Mouse (Mus musculus) hindbrain, embryonic 12.5 days (tissue): Measurements from ENCODE around the gene Dnajb6. TPM values are rescaled to one million over a fixed set of nuclear protein-coding genes. Genes with fewer than 3 reads are reported as not detected.

Source experiments
- ATAC-seq: fragments of 200-750 bp; cut with Nextera tagmentation; 2 replicates; pipeline ENCODE4 v1.8.0; 2017; ENCODE audit warnings: moderate TSS enrichment; ENCODE audit not compliant: low FRiP score
- H3K27ac ChIP-seq: fragments of 300-500 bp; sonication (generic); 2 replicates; pipeline ENCODE4 v1.5.1; 2016; ENCODE audit warnings: mild to moderate bottlenecking
- H3K27me3 ChIP-seq: fragments of 300-500 bp; sonication (generic); 2 replicates; pipeline ENCODE4 v1.6.1; 2016; ENCODE audit warnings: mild to moderate bottlenecking
- H3K36me3 ChIP-seq: fragments of 300-500 bp; sonication (generic); 2 replicates; pipeline ENCODE4 v1.6.1; 2016; ENCODE audit warnings: mild to moderate bottlenecking
- H3K4me1 ChIP-seq: fragments of 300-500 bp; sonication (generic); 2 replicates; pipeline ENCODE4 v1.6.1; 2016
- H3K4me2 ChIP-seq: fragments of 300-500 bp; sonication (generic); replicated peaks from 2 replicates; pipeline ENCODE4 v1.6.1; 2016; ENCODE audit warnings: mild to moderate bottlenecking
- H3K4me3 ChIP-seq: fragments of 300-500 bp; sonication (generic); 2 replicates; pipeline ENCODE4 v1.5.1; 2016; ENCODE audit warnings: mild to moderate bottlenecking
- H3K9ac ChIP-seq: fragments of 300-500 bp; sonication (generic); 2 replicates; pipeline ENCODE4 v1.6.1; 2016; ENCODE audit warnings: mild to moderate bottlenecking, moderate library complexity
- H3K9me3 ChIP-seq: fragments of 300-500 bp; sonication (generic); replicated peaks from 2 replicates; pipeline ENCODE4 v1.6.1; 2016; ENCODE audit warnings: mild to moderate bottlenecking
- WGBS: fragments of 180-500 bp; shearing (Covaris S2); methylation state at CpG from one replicate; pipeline ENCODE4 v1.1.7; 2016; 5-methylcytosine and 5-hydroxymethylcytosine counted together
- polyA plus RNA-seq: library from polyadenylated mRNA; unstranded; fragments of >200 nt; fragmentation: Nextera tagmentation; extraction: Ambion mirVana; gene quantifications from 2 replicates; pipeline ENCODE4 v1.2.1, GENCODE M21; 2016

Dnajb6 gene
- polyA plus RNA-seq, 1 experiment from 2014 or later, result 227 TPM

DNA sequence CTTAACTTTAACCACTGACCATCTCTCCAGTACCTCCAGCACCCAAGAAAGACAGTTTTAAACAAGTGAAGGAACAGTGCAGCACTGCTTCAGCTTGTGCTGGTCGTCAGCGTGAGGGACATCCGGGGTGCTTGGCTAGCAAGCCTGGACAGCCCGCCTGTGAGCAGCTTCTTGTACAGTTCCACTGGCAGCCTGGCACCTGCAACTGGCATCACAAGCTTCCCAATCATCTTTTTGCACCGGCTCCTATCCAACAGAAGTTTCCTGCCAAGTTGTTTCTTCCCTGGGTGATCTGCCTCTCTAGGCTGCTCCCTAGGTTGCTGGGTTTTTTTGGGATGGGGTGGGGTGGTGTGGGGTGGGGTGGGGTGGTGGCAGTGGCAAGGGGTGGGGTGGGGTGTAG is 81.9 kb downstream of the Dnajb6 start:
- Histone ChIP-seq H3K9me3 (0 out of 2 replicates have a peak, but pooled peaks cover 5% of the 10 kb centered on the region), H3K36me3 (no peaks in the 10 kb centered on the region), H3K4me3 (no peak overlapping the region), H3K27me3 (no peaks in the 10 kb centered on the region), H3K9ac (no peak overlapping the region), H3K4me2 (no peak overlapping the region), H3K4me1 (no peaks in the 10 kb centered on the region), H3K27ac (no peak overlapping the region)
- WGBS, result 94% methylated on average over 5 of the region's 5 CpGs
- no peak for ATAC-seq

DNA sequence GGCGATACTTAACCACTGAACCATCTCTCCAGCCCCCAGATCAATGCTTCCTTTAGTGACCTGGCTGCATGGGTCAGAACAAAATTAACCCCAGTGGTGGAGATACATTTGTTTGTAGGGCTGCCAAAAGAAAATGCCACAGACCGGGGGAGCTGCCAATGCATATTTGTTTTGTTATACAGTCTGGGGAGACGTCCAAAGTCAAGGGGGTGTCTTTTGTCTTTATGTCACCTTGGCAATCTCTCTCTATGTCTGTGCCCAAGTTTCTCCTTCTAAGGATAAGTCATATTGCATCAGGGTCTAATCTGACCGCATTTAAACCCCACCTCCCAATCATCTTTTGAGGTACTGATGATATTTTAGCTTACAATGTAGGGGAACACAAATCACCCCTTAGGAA is 82.8 kb downstream of the Dnajb6 start:
- Histone ChIP-seq H3K4me3 (no peak overlapping the region), H3K27me3 (no peaks in the 10 kb centered on the region), H3K27ac (no peak overlapping the region), H3K4me2 (no peak overlapping the region), H3K9ac (no peak overlapping the region), H3K36me3 (no peaks in the 10 kb centered on the region), H3K9me3 (0 out of 2 replicates have a peak, but pooled peaks cover 5% of the 10 kb centered on the region), H3K4me1 (no peaks in the 10 kb centered on the region)
- WGBS, result 87% methylated on average over 4 of the region's 4 CpGs
- ATAC-seq, result no peak

DNA sequence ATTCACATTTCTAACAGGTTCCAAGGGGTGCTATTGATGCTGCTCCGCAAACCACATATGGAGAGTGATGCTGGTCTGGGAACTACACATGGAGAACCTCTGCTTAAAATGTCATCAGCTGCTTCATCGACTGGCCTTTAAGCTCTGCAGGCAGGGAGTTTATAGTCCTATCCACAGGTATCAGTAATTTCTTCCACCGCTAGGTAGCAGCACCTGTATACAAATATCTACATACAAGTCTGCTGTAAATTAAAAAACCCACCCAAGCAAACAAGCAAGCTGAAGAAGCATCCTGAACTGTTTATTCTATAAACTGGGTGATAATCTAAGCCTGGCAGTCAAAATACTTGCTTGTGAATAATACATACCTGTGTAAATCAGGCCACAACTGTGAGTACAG is 89.3 kb downstream of the Dnajb6 start:
- no peak overlapping the region for H3K4me2 ChIP-seq
- no peaks in the 10 kb centered on the region for H3K9me3 ChIP-seq
- ATAC-seq, result no peak
- no peaks in the 10 kb centered on the region for H3K36me3 ChIP-seq
- H3K9ac ChIP-seq, result no peak overlapping the region
- no peaks in the 10 kb centered on the region for H3K27me3 ChIP-seq
- 47% methylated on average over 3 of the region's 3 CpGs for WGBS
- no peak overlapping the region for H3K4me3 ChIP-seq
- H3K27ac ChIP-seq, result no peak overlapping the region
- H3K4me1 ChIP-seq, result no peaks in the 10 kb centered on the region

DNA sequence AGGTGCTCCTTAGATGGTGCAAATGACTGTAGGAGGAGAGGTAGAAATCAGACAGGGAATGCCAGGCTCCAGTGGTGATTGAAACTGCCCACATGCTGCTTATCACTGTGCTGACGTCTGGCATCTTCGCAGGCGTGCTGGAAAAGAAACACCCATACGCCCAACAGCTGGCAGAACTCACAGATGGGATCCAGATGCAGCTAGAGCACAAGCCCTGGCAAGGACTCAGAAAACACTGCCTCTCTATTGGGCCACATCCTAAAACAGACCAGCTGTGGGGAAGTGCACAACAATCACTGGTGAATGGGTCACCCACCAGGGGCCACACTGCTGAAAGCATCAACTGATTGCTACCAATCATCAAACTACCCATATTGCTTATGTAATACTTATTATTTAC is 91.3 kb downstream of the Dnajb6 start:
- H3K9me3 ChIP-seq, result no peaks in the 10 kb centered on the region

DNA sequence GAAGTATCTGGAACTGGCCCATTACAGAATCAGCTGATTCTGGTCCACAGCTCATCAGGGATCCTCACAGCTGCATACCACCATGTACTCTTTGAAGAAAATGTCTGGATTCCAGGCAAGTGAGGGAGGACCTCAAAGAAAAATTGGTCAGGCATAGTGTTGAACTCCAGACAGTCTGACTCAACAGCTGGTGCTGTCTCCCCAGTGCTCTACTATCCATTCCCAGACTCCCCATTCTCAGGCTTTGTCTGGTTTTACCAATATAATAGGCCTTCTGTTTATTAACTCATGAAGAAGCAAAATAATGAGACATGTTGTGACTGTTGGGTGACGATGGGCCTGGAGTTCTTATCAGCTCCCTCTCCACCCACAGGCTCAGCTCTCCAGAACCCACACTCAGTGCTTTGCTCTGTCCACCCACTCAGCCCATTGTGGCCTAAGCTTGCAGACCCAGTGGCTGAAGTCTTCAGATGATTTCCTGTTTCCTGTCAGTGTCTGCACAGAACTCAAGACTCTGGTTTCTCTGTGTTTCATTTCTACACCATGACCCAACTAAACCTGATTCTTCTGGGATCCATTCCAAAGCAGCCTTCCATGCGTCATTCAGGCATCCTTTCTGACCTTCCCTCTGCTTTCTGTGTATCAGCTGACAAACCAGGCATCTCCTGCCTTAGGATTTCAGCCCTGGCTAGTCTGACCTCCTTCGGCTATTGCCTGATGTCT is 107.1 kb downstream of the Dnajb6 start:
- H3K4me1 ChIP-seq, result no peaks in the 10 kb centered on the region
- H3K27me3 ChIP-seq, result no peaks in the 10 kb centered on the region
- H3K9me3 ChIP-seq, result no peaks in the 10 kb centered on the region
- no peak overlapping the region for H3K4me3 ChIP-seq
- H3K27ac ChIP-seq, result no peak overlapping the region
- no peak overlapping the region for H3K4me2 ChIP-seq
- no peaks in the 10 kb centered on the region for H3K36me3 ChIP-seq
- 76% methylated on average over 3 of the region's 3 CpGs for WGBS
- no peak for ATAC-seq
- H3K9ac ChIP-seq, result no peak overlapping the region

More for the DNA sequence above, 91.3 kb downstream of the Dnajb6 start:
- no peaks in the 10 kb centered on the region for H3K4me1 ChIP-seq
- no peak for ATAC-seq
- no peak overlapping the region for H3K4me3 ChIP-seq
- H3K36me3 ChIP-seq, result no peaks in the 10 kb centered on the region
- H3K4me2 ChIP-seq, result no peak overlapping the region
- no peak overlapping the region for H3K9ac ChIP-seq
- H3K27ac ChIP-seq, result no peak overlapping the region
- no peaks in the 10 kb centered on the region for H3K27me3 ChIP-seq
- WGBS, result 67% methylated on average over 4 of the region's 4 CpGs

DNA sequence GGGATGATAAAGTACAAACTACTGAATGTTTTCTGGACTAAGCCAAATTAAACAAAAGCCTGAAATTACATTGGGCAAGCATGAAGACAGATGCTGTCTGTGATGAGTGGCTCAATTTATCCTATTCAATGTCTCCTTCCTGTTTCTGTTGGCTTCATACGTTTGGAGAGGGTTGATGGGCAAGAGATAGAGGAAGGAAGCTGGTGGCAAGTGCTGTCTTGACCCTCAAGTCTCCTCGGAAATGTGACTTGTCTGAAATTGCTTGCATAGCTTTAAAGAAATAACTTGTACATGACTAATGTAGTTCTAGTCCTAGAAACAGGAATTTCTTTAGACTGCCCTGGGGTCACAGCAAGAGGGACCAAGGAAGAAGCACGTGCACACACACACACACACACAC is 109.5 kb downstream of the Dnajb6 start:
- 76% methylated on average over 3 of the region's 3 CpGs for WGBS
- no peak overlapping the region for H3K9ac ChIP-seq
- no peaks in the 10 kb centered on the region for H3K4me1 ChIP-seq
- H3K27ac ChIP-seq, result no peak overlapping the region
- no peak for ATAC-seq
- no peak overlapping the region for H3K4me2 ChIP-seq
- H3K27me3 ChIP-seq, result no peaks in the 10 kb centered on the region
- H3K4me3 ChIP-seq, result no peak overlapping the region
- no peaks in the 10 kb centered on the region for H3K36me3 ChIP-seq
- H3K9me3 ChIP-seq, result no peaks in the 10 kb centered on the region

DNA sequence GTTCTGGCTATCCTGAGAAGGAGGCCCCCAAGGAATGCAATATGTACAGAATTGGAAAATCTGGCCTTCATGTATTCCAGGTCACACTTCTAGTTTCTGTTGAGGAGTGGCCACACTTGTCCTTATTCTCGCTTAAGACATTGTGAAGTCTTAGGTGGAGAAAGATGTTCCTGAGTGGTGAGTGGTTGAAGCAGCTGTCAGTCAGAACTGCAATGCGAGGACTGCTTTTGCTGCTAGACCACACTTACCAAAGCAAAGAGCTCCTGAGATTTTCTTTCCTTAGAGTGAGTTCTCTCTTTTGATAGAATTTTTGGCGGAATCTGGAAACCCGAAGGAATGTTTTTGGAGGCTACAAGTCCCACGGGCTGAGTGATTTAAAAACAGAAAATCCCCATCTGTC is 112.0 kb downstream of the Dnajb6 start:
- no peaks in the 10 kb centered on the region for H3K9me3 ChIP-seq
- no peaks in the 10 kb centered on the region for H3K36me3 ChIP-seq
- H3K9ac ChIP-seq, result no peak overlapping the region
- no peak overlapping the region for H3K4me3 ChIP-seq
- H3K27ac ChIP-seq, result no peak overlapping the region
- no peak overlapping the region for H3K4me2 ChIP-seq
- no peaks in the 10 kb centered on the region for H3K27me3 ChIP-seq
- WGBS, result 82% methylated on average over 5 of the region's 5 CpGs
- H3K4me1 ChIP-seq, result no peaks in the 10 kb centered on the region; the same call in 1 of the 2 replicates
- ATAC-seq, result no peak

DNA sequence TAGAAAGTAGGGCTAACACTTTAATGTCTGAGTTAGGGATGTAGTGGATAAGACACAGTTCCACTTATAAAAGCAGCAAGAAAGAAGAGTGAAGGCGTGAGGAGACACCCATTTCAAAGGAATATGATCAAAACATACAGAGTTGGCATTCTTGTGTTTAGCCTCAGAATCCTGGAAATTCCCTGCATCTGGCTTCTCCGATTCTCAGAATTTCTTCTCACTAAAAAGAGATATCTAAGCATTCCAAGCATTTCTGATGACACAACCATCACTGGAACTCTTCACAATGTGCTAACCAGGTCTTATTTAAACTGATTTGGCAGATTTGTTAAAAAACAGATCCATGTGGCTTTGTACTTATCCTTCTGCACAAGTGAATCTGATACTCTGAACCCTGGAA is 112.6 kb downstream of the Dnajb6 start:
- no peak overlapping the region for H3K27ac ChIP-seq
- no peak overlapping the region for H3K4me2 ChIP-seq
- H3K4me1 ChIP-seq, result no peaks in the 10 kb centered on the region; the same call in 1 of the 2 replicates
- H3K4me3 ChIP-seq, result no peak overlapping the region
- WGBS, result 83% methylated on average over 2 of the region's 2 CpGs
- no peak overlapping the region for H3K9ac ChIP-seq
- ATAC-seq, result no peak
- H3K9me3 ChIP-seq, result no peaks in the 10 kb centered on the region
- H3K36me3 ChIP-seq, result no peaks in the 10 kb centered on the region
- H3K27me3 ChIP-seq, result no peaks in the 10 kb centered on the region

DNA sequence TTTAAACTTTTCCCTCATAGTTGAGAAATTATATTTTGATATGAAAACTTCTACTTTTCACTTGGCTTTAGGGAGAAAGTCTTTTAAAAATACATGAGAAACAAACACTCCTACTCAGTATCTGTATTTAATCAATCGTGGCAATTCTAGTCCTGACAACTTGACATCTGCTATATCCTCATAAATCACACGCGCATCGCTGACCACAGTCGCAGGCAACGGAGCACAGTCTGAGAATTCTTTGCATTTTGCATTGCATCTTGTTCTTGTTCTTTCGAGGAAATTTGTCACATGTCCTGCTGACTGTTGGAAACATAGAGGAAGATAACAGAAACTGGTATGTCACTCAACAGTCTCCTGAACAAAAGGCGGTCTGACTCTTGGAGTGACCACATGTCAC is 116.9 kb downstream of the Dnajb6 start:
- H3K36me3 ChIP-seq, result no peaks in the 10 kb centered on the region
- no peak overlapping the region for H3K4me3 ChIP-seq
- no peaks in the 10 kb centered on the region for H3K9me3 ChIP-seq
- H3K27ac ChIP-seq, result no peak overlapping the region
- no peak overlapping the region for H3K4me2 ChIP-seq
- 41% methylated on average over 8 of the region's 8 CpGs for WGBS
- no peaks in the 10 kb centered on the region; the same call in 1 of the 2 replicates for H3K4me1 ChIP-seq
- H3K27me3 ChIP-seq, result no peaks in the 10 kb centered on the region
- no peak overlapping the region for H3K9ac ChIP-seq
- ATAC-seq, result no peak

DNA sequence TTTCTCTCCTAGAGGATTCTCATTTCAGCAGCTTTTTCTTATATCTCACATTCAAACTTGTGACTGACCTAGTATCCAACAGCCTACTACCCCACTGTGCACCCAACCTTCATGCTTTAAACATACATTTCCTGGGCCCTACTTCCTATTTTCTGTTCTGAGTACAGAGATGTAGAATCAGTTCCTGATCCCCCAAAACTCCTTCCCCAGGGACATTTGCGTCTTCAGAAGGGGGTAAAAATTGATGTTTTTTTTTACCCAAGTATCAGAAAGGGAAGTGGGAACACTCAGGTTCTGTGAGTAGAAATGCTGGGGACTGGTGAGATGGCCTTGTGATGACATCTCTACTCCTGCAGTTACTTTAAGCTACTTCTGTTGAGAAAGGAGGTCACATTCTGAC is 117.5 kb downstream of the Dnajb6 start:
- Histone ChIP-seq H3K9ac (no peak overlapping the region), H3K9me3 (no peaks in the 10 kb centered on the region), H3K27ac (no peak overlapping the region), H3K4me1 (no peaks in the 10 kb centered on the region; the same call in 1 of the 2 replicates), H3K27me3 (no peaks in the 10 kb centered on the region), H3K36me3 (no peaks in the 10 kb centered on the region), H3K4me2 (no peak overlapping the region), H3K4me3 (no peak overlapping the region)
- ATAC-seq, result no peak
- 85% methylated on average over 1 of the region's 1 CpGs for WGBS

DNA sequence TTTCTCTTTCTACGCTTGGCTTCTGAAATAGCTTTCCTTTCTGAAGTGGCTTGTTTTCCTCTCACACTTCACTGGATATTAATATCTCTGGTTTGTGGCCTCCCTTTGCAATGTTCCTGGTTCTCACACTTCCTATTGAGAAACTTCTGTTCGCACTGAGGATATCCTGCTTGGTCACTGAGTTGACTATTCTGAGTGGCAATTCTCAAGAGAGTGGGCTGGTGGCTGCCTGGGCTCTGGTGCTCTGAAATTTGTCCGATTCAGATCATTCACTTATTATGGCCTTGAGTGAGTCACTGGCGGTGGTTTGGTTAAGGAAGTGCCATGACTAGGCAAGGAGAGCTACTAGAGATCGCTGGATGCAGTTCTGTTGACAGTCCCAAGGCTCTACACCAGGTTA is 118.9 kb downstream of the Dnajb6 start:
- H3K36me3 ChIP-seq, result no peaks in the 10 kb centered on the region
- no peak overlapping the region for H3K9ac ChIP-seq
- H3K4me3 ChIP-seq, result no peak overlapping the region
- H3K27me3 ChIP-seq, result no peaks in the 10 kb centered on the region
- no peak overlapping the region for H3K27ac ChIP-seq
- no peak for ATAC-seq
- H3K9me3 ChIP-seq, result no peaks in the 10 kb centered on the region
- H3K4me2 ChIP-seq, result no peak overlapping the region
- 82% methylated on average over 5 of the region's 5 CpGs for WGBS
- no peaks in the 10 kb centered on the region; the same call in 1 of the 2 replicates for H3K4me1 ChIP-seq

DNA sequence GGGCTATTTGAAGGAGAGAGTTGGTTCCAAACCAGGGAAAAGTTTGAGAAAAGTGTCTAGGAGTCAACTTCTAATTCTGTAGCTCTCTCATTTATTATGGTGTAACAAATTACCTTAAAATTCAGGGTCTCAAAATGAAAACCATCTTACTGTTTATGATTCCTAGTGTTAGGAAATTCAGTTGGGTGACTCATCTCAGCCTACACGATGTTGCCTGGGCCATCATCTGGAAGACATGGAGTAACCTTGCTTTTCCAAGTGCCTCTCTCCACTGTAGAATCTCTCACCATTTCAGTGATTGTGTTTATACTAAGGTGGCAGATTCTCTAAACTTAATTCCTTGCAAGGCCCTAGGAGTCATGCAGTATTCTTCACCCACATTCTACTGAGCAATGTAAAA is 119.5 kb downstream of the Dnajb6 start:
- ATAC-seq, result no peak
- WGBS, result 83% methylated on average over 1 of the region's 1 CpGs

DNA sequence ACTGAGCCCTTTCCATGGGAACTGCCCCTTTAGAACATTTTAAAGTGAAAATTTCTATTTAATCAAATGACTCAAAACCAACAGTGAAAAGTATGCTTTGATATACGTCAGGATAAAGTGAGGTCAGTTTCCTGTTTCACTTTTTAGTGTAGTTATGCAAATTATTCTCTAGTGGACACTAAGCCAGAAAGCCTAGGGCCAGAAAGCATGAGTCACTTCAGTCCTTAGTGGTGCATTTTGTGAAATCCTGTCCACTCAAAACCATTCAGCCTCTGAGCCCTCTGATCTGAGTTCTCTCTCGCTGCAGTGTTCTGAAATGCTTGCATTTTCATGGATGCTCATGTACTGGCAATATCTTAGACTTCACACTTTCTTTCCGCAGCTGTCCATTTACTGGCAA is 126.0 kb downstream of the Dnajb6 start:
- no peak for ATAC-seq
- H3K4me2 ChIP-seq, result no peak overlapping the region

More for the DNA sequence above, 119.5 kb downstream of the Dnajb6 start:
- H3K4me2 ChIP-seq, result no peak overlapping the region
- H3K4me1 ChIP-seq, result no peaks in the 10 kb centered on the region; the same call in 1 of the 2 replicates
- no peaks in the 10 kb centered on the region for H3K9me3 ChIP-seq
- H3K9ac ChIP-seq, result no peak overlapping the region
- H3K27ac ChIP-seq, result no peak overlapping the region
- no peak overlapping the region for H3K4me3 ChIP-seq
- no peaks in the 10 kb centered on the region for H3K36me3 ChIP-seq
- no peaks in the 10 kb centered on the region for H3K27me3 ChIP-seq

More for the DNA sequence above, 126.0 kb downstream of the Dnajb6 start:
- Histone ChIP-seq H3K36me3 (no peaks in the 10 kb centered on the region), H3K4me3 (no peak overlapping the region), H3K27me3 (no peaks in the 10 kb centered on the region), H3K9ac (no peak overlapping the region), H3K4me1 (no peaks in the 10 kb centered on the region), H3K27ac (no peak overlapping the region), H3K9me3 (no peaks in the 10 kb centered on the region)
- WGBS, result 82% methylated on average over 3 of the region's 3 CpGs
